Mouse (Mus musculus) cerebellum, adult 11 months (tissue): ENCODE measurements around the gene Mesp1.
"Not testable (repeated sequence)": the region's sequence is repeated elsewhere in the genome, so short reads cannot be mapped to it uniquely, and the experiment has no call there.

Experiments used
- DNase-seq: peaks from one replicate; pipeline ENCODE4 v3.0.0; 2022

The Mesp1 gene

DNA sequence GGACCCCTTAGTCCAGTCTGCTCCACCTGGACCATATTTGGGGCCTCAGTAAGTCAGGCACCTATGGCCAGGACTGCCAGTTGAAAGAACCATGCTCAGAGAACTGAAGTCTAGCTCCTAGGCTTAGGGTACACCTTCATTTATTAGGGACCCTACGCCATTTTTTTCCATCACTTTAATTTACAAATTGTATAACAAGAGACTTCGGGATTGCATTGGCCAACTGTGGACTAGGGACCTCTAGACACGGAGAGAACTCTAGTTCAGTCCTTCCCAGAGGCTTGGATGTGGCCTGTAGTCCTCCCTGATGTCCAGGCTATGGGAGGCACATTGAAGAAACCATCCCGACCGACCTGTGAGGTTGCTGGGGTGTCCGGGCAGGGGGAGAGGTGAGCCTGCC, at the start of gene Mesp1:
Mesp1 (minus strand) TSS at position 101 of the 400 bp plus-strand sequence.
- DNase-seq, result no peak

DNA sequence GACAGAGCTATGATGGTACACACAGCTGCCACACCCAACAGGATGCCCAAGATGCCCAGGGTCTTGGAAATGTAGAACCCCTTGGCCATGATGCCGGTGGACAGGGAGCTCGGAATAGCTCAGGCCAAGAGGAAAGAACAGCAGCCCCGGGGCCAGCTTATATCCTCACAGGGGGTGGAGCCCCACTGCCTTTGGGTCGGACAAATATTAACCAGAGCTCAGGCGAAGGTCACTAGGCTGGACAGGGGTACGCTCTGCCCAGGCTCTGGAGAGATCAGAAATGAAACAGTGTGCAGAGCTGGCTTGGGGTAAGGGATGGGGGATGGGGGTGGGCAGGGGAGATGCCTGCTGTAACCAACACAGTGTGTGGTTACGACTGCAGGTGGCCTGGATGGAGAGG, 48.6 kb upstream of the Mesp1 start:
- no peak for DNase-seq

DNA sequence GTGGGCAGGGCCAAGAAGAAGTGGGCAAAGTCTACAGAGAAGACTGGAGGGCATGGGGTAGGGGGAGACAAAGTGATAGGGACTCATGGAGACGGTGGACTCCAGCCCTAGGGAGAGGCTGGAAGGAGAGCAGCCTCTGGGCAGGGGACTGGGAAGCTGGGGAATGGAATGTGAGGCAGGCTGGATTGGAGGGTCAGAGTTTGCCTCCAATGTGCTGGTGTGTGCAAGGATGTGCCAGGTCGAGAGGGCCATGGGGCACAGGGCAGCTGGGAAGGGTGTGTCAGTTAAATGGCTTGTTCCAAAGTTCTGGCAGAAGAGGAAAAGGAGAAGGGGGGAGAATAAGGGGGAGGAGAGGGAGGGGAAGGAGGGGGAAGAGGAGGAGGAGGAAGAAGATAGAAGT, 43.7 kb upstream of the Mesp1 start:
- no peak for DNase-seq

DNA sequence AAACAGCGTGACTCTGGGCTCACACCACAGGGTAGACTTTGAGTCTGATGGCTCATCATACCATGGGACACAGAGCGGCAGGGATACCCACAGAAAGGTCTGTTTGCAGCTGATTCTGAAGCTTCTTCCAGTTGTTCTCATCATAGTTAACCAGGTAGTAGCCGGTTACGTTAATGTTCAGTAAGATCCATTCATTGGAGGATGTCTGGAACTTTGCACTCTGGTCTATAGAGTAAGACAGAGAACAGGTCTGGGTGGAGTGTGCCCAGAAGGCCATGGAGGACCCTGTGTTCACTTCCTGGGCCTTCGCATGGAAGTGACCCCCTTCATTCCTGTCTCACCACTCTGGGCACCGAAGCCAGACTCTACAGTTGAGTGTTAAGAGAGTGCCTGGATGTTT, 41.6 kb upstream of the Mesp1 start:
- no peak for DNase-seq

DNA sequence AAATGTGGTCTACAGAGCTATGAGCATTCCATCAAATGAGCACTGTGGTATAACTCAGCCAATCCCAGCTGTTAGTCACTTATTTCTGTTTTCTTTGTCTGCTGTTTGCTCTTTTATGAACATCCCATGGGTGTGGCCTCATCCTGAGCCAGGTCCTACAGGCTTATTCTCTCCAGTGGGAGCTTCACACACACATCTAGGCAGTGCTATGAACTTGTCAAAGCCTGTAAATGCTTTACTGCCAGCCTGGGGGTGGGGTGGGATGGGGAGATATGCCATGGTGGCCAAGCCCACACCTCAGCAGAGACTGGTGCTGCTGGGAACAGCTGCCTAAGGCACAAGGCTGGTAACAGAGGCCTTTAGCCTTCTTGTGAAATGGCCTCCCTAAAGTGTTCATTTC, 39.4 kb upstream of the Mesp1 start:
- no peak for DNase-seq

DNA sequence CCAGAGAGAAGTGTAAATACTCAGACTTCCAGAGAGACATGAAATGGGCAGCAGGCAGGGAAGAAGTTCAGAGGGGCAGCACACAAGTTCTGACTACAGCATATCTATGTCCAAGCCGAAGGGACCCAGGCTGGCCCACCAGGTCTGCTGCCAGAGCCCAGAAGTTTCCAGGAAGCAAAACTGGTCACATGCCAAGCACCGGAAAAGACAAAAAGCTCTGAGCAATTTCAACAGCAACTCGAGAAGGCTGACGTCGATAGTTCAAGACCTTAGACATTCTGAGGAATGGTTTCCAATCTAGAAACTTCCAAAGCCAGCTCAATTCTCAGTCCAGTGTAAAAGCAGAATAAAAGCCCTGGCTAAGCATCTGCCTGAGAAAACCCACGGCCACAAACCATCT, 38.0 kb upstream of the Mesp1 start:
- no peak for DNase-seq

DNA sequence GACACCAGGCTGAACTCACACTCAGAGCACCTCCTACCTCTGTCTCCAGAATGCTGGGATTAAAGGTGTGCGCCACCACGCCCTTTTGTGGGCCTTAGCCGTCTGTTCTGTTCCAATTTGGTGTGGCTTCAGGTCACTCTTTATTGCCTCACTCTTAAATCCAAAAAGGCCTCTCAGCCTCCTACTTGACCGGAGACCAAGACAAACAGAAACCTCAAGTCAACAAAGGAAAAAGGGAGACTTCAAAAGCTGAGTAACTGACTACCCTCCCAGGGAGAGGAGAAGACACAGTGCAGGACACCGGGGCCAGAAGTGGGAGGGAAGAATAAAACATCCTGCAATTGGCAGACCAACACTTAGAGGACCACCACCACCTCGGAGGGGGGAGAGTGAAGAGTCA, 37.6 kb upstream of the Mesp1 start:
- DNase-seq, result no peak

DNA sequence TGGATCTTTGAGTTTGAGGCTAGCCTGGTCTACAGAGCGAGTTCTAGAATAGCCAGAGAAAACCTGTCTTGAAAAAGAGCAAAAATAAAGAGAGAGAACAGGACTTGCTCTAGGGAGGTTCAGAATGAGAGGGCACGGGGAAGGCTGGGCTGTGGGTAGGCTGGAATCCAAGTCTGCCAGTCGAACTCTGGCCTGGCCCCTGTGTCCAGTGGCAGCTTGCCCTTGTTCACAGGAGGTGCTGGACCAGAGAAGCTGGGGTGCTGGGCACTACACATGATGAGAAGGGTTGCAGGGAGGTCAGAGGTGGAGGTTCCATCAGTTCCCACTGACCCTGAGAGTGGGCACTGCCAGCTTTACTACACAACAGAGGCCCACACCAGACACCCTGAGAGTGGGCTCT, 34.8 kb upstream of the Mesp1 start:
- no peak for DNase-seq

DNA sequence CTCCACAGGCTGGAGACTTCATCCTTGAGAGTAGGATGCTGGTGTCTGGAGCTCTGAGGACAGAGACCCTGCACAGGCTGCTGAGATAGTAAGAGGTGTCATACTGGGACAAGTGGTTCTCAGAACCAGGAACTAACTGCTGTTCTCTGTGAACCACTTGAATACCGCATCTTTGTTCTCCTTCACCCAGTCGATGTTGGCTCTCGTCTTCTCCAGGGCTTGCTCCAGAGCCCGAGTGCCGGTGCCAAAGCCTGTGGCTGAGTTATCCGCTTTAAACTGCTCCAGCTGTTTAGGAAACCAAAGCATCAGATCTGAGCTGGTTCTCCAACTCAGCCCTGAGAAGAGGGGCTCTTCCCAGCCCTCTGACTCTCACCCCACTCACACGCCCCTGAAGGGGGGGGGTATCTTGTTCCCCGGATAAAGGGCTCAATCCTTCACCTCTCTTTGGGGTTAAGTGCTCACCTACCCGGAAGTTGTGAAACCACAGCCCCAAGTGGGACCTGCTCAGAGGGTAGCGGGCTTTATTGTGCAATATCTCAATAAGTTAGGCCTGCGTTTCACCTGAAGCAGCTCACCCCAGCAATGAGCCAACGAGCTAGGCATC, 28.6 kb upstream of the Mesp1 start:
- no peak for DNase-seq

DNA sequence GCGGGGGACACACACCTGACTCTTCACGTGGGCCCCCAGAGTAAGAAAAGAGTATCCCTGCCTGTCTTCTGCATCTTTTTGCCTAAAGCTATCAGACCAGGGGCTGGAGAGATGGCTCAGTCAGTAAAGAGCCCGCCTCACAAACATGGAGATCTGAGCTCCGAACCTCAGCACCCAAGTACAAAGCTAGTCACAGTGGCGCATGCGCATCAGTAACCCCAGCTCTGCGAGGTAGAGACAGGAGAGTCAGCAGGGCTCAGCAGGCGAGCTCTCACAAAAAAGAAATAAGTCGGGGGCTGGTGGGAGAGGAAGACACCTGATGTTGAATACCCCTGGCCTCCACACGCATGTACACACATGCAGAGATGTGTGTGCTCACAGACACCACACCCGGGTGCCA, 26.4 kb upstream of the Mesp1 start:
- no peak for DNase-seq

DNA sequence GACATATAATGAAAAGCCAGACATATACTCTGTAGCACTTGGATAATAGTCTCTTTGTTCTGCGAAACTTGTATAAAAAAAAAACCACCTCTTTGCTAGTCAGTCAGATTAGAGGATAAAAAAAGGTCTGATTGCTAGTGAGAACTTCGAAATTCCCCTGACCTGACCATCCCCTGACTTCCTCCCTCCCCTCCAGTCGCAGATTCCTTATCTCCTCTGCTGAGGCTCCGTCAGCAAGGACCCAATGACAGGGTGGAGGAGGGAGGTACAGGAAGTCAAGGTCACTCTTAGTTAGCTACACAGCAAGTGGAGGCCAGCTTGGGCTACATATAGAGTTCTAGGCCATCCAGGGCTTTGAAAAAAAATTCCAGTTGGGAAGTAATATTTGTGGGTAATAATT, 25.9 kb upstream of the Mesp1 start:
- no peak for DNase-seq

DNA sequence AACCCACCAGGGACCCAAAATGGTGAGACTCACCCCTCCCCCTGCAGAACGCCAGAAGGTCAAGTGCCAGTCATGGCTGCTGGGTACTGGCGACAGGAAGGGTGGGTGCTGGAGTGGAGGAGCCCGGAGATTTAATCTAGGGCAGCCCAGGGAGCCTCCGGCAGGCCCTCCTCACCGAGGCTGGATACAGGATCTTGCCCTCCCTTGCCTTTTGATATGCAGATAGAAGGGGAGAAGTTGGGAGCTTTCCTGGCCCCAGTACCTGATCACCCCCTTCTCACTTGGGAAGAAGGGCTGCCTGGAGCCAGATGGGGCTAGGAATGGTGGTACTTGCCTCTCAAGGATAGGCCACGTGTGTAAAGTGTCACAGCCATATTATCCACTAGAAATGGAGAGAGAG, 24.7 kb upstream of the Mesp1 start:
- no peak for DNase-seq

DNA sequence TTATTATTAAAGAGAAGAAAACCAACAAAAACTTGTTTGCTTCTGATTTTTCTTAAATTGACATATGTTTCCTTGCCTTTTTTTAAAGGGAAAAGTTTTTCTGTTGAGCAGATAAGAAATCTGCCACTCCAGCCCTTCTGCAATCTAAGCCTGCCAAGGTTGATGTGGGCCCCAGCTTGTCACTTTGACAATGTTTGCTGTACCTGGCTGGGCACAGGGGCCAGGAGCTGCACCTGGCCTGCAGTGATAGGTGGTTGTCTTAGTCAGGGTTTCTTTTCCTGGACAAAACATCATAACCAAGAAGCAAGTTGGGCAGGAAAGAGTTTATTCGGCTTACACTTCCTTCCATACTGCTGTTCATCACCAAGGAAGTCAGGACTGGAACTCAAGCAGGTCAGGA, 19.8 kb upstream of the Mesp1 start:
- no peak for DNase-seq

DNA sequence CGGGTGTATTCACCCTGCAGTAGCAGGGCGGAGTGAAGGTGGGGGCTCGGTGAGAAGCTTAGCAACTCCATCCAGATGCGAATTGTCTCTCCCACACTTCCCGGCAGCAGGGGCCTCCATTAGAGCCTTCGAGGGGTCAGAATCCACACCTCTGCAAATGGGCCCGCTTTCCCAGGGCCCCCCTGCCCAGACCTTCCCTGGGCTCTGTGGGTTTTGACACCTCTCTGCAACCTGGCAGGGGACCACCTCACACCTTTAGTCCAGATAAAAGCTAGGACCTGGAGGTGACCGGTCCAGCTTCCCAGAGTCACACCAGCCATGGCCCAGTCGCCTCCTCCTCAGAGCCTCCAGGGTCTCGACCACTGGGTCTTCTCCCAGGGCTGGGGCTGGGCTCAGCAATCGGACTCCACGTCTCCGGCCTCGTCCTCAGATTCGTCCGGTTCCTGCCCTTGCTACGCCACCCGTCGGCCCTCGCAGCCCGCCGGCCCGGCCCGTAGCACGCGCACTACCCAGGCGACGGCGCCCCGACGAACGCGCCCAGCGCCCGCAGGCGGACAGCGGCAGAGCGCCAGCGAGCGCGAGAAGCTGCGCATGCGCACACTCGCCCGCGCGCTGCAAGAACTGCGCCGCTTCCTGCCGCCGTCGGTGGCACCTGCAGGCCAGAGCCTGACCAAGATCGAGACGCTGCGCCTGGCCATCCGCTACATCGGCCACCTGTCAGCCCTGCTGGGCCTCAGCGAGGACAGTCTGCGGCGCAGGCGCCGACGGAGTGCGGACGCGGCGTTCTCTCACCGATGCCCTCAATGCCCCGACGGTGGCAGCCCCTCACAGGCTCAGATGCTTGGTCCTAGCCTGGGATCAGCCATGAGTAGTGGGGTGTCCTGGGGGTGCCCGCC, 17.3 kb upstream of the Mesp1 start, which contains the start of gene Mesp2:
Mesp2 (plus strand) TSS at position 117 of the 896 bp plus-strand sequence.
- DNase-seq, result no peak

DNA sequence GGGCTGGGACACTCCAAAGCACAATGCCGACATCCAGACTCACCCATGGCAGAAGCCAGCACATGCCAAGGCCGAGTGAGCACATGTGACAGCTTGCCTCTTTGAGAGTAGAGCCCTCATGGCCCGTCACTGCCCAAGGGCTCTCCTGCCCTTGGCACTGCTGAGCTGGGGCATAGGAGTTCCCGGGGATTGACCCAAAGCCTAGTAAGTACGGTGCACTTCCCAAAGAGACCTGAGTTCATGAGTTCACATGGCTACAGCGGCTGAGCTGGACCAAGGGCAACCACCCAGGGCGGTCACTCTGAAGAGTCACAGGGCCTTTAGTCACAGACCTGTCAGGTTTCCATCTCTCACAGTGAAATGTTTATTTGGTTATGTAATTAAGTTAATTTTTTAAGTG, 15.0 kb upstream of the Mesp1 start:
- no peak for DNase-seq

DNA sequence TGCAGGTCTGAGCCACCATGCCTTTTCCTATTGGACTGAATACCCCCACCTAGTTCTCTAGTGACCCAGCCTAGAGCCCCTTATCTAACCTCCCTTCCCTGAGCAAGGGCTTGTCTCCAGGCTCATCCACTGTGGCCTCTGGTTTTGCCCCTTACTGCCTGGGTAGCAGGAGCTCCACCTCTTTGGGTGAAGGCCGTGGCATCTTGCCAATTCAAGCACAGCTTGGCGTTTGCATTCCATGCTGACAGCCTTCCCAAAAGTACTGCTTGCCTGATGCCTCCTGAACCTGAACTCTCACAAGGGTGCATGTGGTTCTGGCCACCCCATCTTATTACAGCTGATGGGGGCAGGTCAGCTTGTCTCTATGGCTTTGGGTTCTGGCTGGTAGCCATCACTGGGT, 10.3 kb upstream of the Mesp1 start:
- DNase-seq, result no peak

DNA sequence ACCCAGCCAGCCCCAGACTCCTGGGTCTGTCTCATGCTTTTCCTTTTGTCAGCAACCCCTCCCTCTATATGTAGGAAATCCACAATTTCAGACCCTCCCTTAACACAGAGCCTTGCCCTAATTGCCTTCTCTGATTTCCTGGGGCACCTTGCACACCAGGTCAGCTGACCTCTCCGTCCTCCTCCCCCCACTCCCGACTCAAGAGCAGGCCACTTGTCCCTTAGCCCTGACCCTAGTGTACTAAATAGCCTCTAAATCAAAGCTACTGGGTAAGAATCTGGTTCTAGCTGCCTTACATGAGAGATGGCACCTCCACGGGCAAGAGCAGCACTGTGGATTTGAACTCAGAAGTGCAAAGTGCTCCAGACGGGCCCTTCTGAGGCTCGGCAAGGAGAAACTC, 8.4 kb upstream of the Mesp1 start:
- DNase-seq, result no peak

DNA sequence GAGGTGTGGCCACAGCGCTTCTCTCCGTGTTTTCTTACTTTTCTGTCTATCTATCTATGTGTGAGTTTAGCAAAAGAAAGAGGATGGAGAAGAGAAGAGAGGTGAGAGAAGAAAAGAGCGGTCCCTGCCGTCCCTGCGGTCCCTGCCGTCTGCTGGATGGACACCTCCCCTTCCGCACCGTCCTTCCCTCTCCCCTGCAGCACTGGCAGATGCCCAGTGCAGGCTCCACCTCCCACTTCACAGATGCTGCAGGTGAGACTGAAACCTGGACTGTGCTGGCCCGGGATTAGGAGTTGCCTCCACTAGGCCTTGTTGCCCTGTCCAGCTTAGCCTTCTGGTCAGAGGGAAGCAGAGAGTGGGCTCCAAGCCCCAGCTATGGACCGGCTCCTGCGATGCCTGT, 7.8 kb upstream of the Mesp1 start:
- DNase-seq, result no peak

DNA sequence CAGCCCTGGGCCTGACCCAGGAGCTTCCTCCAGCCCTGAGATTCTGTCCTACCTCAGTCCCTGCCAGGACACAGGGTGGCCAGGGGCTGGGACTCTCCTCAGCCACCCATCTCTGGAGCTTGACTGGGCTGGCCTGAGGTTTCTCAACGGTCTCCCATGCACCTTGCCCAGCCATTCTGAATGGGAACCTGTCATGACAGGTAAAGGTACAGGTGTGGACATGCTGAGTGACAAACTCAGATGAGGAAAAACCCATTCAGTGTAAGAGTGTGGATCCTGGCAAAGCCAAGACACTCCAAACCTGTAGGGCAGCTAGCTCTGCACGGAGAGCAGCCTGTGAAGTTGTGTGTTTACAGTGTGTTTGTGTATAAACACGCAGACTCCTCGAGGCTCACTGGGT, 6.7 kb upstream of the Mesp1 start:
- DNase-seq, result no peak

DNA sequence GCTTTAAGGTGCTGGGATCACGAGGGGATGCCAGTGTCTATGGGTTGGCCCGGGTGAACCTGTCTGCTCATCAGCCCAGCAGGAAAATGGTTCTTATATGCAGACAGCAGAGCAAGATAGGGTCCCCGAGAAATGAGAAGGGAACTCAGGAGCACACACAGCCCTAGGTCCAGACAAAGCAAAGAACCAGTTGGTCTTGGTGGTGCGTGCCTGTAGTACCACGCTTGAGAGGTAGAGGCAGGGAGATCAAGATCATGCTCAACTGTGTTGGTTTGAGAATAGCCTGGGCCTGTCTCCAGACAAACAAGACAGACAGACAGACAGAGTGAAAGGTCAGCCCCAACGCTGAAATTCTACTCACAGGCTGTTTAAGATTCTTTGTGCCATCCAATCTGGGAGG, 5.9 kb upstream of the Mesp1 start:
- DNase-seq, result no peak

DNA sequence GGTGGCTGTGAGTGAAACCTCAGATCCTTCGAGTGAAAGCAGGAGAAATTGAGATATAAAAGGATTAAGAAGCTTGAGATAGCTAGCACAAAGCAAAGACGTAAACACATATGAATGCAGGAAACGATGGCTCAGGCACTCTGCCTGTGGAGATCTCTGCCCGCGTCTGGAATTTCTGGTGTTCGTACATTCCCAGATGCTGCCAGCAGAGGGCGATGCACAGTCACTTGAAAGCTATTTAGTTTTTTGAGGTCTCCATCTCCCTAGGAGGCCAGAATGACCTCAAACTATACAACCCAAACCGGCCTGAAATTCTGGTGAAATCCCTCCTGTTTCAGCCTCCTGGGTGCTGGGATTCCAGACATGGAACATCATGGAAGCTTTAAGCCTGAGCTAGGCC, 5.5 kb upstream of the Mesp1 start:
- DNase-seq, result peak; percentile 49

DNA sequence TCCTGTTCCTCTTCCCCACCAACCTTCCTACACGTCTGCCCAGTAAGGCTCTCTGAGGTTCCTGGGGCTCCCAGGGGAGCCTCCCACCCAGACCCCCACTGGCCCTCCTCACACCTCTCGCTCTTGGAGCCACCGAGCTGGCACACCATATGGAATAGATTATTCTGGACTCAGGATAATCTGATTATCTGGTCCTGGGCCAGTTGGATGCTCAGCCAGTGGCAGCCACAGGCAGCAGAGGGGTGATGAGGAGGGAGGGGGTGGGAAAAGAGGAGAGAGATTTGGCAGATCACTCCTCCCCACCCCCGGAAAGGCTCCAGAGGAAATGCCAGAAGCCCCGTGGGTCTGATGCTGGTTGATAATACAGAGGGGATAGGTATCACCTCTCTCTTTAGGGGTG, 5.0 kb upstream of the Mesp1 start:
- no peak for DNase-seq

DNA sequence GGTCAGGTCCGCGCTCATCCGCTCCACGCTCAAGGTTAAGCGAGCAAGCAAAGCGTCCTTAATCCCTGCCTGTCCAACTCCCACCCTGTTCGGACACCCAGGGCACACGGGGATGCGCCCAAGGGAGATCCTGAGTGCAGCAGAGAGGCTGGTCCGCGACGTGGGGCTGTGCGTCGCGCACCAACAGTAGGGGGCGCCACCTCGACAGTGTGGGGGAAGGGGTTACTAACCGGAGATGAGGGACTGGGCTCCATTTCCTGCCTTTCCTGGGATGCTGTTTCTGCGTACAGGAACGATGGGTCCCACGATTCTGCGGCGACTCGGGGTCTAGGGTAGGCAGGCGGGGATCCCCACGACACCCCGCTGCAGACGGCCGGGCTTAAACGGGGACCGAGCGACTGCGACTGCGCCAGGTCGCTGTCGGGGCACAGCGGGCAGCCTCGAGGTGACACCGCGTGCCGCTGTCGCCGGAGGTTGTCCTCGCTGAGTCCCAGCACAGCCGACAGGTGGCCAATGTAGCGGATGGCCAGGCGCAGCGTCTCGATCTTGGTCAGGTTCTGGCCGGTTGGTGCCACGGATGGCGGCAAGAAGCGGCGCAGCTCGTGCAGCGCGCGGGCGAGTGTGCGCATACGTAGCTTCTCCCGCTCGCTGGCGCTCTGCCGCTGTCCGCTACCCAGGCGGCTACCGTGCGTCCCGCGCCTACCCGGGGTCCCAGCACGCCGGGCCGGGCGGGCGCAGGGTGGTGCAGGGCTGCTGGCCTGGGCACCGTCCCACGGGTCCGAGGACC, 760 bp downstream of the Mesp1 start:
- DNase-seq, result no peak

DNA sequence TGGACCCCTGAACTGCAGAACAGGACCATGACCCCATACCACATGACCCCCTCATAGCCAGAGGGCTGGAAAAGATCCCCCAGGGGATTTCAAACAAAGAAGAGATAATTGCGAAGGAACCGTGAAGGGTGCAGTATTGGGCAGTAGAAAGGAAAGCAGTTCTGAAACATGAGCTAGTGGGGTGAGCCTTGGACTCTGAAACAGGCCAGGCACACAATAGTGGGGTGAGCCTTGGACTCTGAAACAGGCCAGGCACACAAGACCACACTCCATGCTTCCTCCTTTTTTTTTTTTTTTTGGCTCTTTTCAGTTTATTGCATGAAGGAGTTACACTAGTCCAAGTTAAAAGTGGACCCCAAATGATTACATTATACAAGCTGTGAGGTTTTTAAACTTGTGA, 3.8 kb downstream of the Mesp1 start:
- DNase-seq, result not testable (repeated sequence)
